Mouse (Mus musculus) kidney, postnatal 10 days (tissue): ENCODE results near the gene Susd3.

ENCODE experiments used
- DNase-seq: peaks from one replicate; pipeline ENCODE4 v3.0.0; 2021; ENCODE audit warnings: mixed read lengths

Gene Susd3

DNA sequence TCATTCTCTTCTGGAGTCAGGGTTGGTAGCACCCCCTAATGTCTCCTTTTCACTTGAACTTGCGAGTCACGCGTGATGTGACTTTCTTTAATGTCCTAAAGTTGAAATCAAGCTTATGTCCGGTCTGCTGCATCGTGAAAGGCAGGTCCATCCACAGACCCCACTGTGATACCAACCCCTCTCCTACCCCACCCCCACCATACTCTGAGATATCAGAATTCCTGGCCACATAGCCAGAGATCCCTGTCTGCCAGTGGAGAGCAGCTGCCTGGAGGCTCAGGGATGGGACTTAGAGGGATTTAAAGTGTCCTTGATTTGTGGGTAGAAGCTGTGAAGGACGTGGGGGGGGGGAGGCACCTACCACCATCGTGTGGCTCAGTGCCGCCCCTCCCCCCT lies at the start of gene Susd3:
Gene Susd3, minus strand, starts transcription at position 240 of the 396 bp plus-strand sequence.
- DNase-seq: no peak

DNA sequence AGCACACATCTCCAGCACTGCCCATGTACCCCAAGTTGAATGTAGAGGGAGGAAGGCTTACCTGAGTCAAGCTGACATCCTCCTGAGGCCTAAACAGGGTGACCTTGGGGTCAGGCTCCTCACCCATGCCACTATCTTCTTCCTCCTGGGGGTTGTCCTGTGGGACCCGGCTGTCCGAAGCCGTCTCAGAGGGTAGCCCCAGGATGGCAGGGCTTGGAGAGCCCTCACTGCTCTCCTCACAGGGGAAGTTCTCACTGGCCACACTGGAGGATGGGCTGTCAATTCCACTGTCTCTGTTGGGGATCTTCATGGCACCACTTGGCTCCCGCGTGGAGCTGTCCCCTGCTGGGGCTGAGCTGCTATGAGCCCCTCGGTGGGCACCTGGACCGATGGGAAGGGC lies 47.8 kb upstream of the Susd3 start:
- no peak for DNase-seq

DNA sequence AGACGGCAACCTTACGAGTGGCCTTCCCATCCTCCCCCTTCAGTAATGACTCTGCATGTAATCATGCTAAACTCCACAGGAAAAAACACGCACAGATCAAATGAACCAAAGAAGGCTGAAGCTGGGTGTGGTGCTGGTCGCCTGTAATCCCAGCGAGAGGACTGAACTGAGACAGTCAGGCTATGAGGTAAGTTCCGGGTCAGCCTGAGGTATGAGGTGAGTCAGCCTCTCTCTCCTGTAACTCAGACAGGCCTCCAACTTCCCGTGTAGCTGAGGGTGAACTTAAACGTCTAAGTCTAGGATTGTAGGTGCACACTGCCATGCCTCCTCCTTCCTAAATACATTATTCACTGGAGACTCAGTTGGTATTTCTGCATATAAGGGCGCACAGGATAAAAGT lies 45.6 kb upstream of the Susd3 start:
- DNase-seq: no peak

DNA sequence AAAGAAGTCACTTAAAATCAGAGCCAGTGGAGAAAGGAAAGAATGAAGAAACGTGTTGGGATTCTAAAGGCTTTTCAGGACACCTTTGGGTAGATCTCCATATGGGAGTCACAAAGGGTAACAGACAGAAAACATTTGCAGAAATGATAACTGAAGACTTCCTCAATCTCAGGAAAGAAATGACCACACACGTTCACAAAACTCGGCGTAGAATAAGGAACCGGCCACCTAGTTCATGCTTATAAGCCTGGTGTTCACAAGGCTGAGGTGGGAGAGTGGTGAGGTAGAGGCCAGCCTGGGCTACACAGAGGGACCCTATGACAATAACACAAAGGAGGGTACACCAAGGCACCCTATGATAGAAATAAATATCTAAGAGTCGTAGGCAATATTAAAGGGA lies 43.4 kb upstream of the Susd3 start:
- DNase-seq: no peak

DNA sequence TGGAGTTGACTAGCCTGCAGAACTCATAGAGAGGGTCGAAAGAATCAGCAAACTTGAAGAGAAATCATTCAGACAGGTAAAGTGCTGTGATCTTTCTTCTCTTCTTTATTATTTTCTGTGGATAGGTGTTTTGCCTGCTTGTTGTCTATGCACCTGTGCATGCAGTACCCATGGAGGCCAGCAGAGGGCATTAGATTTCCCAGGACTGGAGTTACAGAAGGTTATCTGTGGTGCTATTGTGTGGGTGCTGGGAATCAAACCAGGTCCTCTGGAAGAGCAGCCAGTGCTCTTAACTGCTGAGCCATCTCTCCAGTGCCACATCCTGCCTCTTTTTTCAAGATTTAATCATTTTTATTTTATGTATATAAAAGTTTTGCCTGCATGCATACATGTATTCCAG lies 42.9 kb upstream of the Susd3 start:
- peak; percentile 39 for DNase-seq

DNA sequence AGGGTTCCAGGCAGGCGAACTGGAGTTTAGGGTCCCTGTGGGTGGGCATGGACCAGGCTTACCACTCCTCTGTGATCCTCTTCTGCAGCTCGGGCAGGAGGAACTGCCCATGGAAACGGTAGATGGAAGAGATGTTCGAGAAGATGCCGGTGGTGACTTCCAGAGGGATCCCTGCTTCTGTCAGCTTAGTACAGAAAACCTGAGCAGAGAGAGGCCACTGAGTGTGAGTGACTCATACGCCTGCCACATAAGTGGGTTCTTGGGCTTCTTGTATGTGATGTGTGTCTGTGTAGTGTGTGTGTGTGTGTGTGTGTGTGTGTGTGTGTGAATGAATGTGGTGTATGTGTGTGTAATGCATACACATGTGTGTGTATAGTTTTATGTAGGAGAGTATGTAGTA lies 38.7 kb upstream of the Susd3 start:
- DNase-seq: no peak

DNA sequence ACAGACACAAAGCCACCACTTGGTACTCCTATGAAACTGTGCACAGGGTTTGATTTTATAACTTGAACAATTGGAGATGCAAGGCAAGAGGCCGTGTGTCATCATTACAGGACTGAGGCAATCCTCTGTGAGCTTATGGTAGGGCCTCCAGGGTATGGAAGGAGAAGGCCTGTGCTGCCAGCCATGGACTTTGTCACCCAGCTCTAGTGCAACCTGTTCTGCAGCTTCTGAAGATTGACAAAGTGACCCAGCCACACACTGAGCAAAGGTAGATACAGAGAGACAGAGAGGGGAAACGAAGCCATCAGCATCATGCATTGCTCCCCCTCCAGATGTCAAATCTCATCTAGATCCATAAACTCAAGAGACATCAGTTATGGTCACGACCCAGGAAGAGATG lies 38.2 kb upstream of the Susd3 start:
- no peak for DNase-seq

DNA sequence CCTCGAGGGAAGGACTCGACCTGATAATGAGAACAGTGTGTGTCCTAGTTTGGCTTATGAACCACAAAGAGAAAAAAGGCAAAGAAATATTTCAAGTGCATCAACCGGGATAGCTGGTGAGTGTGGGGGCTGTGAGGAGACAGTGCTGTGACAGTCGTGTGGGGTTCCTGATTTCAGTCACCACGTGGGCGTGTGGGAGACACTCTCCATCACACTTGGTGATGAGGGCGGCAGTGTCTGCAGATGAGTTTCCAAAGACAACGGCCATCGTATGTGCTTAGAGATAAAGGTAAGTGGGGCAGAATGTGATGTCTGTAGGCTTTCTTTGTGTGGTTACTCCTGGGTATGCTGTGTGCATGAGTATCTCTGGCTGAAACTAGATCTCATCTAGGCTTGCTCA lies 35.2 kb upstream of the Susd3 start:
- no peak for DNase-seq

DNA sequence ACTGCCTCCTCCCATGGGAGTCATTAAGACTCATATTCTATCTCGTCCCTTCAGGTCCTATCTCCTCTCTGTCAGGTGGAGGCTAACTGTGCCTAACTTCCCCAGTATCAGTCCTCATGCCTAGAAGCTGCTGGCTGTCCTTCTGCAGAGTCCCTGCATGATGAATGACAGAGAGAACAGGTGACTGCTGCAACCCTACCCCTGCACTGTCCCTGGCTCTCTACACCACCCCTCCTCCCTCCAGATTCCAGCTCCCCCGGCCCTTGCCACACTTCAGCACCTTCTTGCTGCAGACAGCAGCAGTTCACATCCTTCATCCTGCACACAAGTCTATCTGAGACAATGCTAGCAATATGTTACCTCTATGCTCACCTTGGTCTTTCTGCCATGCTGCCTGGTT lies 33.7 kb upstream of the Susd3 start:
- no peak for DNase-seq

DNA sequence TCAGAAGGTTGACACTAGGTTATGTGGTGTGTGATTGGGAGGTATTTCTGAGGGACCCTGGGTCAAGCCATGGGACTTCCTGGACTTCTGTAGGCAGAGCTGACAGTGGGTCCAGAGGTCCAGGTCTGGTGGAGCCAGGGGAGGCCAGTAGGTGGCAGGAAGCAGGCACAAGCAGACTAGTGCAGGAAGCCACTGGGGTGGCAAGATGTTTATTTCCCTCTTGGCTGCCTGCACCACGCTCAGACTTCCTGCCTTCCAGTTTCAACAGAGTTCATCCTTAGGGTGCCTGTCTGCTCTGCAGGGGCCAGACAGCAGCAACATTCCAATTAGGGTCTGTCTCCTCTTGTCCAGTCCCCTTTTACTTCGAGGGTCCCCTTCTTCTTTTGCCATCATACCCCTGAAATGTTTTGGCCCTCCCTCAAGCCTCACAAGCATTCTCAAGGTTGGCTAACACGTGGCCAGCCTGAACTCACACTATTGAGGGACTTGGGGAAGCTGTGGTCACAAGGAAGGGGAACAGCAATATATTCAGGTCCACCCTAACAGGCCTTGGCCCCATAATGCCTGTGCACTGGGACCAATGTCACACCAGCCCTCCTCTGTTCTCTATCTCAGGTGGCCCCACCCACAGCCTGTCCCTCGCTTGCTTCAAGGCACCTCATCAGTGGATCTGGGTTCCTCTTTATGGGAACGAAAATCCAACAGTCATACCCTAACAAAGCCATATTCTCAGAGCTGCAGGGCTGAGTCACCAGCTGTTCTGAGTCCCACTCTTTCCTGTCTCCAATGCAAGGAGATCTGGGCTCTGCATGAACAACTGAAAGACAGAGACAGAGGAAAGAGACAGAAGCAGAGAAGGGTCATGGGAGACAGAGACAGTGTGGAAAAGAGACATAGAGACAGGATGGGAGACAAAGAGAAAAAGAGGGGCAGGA lies 23.6 kb upstream of the Susd3 start:
- peak; percentile 46 for DNase-seq

DNA sequence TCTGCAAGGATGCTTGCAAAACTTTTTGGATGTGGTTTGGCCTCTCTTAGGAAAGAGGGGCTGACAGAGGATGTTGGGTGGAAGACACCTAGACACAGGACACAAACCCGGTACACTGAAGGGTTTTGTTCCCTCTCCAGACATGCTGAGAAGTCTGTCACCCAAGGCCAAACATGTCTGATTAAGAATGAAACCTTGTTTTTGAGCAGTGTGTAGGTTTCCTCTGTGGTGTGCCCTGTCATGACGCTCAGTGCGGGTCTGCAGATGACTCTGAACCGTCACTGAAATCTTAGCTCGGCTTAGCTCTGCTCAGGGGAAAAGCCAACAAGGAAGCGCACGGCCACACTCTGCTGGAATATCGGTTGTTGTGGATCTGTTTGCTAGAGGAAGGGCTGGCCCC lies 22.0 kb upstream of the Susd3 start:
- no peak for DNase-seq

DNA sequence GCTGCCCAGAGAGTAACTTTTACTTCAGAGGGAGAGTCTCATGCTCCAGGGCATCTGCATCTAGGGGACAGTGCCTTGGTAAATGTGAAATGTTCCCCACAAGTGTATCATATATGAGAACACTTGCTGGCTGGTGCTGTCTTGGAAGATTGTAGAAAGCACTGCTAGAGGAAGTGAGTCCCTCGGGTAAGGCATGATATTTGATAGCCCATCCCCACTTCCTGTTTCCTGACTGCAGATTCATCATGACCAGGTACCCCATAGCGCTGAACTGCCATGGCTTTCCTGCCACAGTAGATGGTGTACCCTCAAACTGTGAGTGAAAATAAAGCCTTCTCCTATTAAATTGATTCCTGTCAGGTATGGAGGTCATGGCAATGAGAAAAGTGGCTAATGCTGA lies 19.1 kb upstream of the Susd3 start:
- DNase-seq: no peak

DNA sequence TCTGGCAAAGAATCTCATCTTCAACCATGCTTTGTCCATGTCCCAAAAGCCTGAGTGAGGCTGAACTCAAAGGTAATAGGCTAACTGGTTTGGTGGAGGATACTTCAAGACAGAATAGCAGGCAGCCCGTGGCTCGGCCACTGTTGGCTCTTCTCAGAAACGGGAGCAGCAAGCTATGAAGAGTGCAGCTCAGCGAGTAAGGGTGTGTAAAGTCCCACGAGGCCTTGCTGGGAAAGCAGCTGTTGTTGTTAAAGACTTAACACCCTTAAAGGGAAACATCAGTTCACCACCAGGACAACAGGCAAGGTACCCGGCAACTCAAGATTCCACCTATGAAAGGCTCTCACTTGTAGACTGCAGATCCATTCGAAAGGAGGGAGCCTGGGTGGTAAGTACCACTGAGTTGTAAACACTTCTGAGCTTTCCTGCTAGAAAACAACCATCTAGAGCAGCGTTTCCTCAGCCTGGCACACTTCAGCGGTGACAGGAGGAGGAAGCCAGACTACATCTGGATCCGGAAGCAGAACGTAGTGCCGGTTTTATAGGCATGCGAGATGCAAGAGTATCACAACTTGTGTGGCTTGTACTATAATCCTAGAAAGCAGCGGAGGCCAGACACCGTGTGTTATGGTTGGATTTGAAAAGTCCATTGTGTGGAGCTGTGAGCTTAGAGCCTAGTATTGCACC lies 11.7 kb upstream of the Susd3 start:
- DNase-seq: no peak

DNA sequence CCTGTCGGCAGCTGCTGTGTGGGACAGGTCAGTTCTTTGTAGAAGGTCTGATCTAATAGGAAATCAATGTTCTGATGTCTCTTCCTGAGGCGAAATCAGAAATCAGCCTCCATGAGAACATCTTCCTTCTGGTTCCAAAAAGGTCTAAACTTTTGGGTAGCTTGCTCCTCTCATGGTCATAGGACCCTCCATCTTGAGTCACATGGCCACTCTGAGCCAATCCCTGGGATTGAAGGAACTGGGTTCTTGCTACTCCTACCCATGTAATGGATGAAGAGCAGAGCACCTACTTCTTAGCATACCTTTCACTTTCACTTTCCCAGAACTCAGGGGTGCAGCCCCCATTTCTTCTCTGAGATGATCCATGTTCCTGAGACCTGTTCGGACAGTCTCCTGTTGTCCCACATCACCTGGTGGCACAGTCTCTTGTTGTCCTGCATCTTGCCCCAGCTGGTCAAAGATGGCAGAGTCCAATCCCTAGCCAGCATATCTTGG lies 9.4 kb upstream of the Susd3 start:
- DNase-seq: no peak

DNA sequence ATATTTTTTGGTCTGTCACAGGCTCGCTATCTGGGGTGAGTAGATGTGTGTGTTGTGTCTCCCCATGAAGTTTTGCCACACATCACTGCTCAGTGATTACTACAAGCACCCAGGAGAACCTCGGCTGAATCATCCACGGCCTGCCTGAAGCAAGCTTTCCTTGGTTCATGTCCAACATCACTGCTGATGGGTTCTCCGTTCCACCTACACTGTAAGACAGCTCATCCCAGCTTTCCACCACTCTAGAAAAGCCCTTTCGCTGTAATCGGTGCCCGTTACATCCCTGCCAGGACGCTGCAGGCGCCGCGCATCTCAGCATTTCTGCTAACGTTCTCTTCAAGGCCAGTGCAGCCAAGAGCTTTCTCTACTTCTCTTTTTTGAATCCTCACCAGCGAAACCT lies 4.2 kb upstream of the Susd3 start:
- DNase-seq: no peak

DNA sequence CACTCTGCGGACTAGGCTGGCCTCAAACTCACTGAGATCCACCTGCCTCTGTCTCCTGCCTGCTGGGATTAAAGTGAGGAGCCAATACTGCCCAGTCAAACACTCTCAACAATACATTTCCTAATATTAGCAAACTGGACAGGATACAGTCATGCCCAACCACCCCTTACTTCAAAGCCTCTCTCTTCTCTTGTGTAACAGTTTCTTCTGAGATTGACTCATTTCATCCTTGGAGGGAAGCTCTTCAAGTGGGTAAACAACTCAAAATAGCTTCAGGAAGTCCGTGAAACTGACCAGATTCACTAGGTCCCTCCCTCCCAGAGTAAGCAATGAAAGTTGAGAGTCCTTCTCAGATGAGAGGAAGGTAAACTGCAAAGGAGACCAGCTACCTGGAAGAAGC lies 3.6 kb upstream of the Susd3 start:
- no peak for DNase-seq

DNA sequence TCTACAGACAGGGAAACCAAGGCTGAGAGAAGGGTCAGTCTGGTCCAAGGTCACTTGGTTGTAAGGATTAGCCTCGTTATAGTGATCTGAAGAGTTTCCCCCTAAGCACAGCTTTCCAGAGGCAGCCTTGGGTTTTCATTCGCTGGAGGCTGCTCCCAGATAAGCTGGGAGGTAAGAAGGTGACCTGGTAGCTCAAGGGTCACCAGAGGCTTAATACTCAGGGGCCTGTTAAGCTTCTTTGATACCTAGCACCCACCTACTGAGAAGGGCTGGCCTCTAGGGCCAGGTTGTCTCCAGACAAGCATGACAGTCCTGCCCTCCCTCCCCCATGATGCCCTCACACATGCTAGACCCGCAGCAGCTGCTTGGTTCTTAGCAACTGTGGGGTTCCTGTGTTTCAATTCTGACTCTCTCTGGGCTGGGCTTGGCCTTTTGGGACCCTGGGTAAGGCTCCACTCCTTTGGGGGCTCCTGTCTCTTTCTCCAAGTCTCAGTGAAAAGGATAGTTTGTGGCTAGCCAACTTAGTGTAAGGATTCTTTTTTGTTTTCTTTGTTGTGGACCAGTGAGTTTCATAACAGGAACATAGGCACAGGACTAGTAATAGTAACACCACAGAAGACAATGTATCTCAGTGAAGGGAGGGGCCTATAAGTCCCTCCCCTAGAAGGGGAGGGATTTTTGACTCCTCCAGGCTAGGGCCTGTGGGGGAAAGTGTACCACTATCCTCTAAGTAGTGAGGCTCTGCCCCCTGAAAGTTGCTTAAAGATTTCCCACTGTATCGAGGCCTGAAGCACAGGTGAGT lies 2.4 kb upstream of the Susd3 start:
- no peak for DNase-seq

DNA sequence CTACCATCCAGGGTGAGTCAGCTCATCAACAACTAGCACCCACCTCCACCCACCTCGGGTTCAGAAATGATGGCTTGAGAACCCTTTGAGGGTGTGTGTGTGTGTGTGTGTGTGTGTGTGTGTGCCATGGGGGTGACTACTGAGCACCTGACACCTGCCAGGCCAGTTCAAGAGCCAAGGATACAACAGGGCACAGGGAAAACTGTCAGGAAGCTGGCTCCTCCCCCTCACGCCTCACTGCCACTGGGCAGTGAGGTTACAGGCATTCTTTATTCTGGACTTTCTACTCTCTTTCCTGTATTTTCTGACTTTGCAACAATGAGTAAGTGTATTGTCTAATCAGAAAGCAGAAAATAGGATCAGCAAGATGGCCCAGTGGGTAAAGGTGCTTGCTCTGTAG lies 1.1 kb upstream of the Susd3 start:
- DNase-seq: peak; percentile 80

DNA sequence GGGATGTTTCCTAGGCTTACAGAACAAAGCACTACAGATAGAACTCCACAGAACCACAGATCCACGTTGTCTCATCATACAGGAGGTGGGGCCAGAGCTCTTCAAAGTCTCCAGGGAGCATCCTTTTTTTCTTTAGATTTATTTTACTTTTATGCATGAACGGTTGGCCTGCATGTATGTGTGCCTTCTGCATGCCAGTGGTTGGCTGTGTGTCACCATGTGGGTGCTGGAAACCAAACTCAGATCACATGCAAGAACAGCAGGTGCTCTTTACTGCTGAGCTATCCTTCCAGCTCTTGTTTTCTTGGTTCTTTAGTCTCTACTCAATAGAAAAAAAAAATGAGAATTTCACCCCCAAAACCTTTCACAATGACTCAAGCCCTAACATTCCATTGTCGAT lies 417 bp upstream of the Susd3 start:
- no peak for DNase-seq

DNA sequence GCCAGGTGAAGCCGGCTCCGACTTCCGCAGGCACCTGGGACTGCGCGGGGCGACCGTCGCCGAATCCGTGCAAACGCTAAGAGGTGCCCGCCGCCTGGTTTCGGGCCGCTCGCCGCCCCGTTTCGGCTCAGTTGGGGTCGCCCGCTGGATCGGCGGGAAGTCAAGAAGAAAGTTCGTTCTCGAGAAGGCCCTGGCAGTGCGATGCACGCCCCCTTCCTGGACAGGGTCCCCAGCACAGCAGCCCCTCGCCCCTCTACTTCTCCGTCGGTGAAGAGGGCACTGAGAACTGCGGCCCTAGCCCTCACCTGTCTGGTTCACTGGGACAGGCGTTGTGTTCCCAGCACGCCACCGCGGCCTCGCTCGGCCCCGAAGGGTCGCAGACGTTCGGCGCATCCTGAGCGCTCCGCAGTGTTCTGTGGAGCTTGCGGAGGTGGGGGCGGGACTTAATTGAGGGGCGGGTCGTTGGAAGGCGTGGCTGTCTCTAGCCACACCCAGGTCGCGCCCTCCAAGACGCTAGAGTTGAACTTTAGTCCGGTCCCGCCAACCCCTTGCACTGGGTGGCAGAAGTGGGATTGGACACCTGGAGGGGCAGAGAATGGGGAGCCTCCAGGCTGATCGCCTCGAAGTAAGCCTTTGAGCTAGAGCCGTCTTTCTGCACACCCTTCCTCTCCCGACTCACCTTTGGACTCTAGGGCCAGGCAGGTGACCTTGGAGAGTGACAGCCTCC lies 603 bp downstream of the Susd3 start:
- DNase-seq: peak; percentile 76

DNA sequence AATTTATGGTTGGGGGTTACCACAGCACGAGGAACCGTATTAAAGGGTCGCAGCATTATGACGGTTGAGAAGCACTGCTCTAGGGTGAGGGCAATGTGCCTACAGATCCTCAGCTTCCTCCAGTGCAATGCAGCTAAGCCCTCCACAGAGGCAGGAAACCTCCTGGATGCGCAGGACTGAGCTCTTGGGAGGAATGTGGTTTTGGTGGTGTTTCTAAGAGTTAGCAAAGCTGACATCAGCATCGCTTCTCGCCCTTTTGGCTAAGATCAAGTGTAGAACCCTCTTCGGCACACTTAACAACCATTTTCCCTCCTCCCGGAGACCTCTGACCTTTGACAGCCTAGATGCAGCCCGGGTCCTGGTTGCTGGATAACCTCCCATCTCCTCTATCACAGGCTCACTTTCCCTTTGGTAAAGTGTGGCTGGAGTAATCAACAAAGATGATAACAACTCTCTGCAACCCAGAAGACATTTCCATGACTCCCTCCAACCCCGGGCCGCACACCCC lies 1.2 kb downstream of the Susd3 start:
- DNase-seq: no peak

DNA sequence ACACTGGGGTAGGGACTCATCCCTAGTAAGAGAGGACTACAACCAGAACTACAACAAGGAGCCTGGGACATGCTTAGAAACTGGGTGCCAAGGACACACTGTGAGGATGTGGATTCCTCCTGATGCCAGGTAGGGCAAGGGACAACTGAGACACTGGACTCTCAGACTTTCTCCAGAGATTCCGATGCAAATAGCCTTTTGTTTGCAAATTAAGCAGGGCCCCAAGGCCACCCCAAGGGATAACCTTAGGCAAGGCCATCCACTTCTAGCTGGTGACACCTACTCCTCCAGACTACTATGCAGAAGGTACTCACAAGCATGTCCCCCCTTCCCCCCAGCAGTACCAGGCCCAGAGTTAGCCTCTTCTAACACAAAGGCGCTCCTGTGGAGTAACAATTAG lies 1.9 kb downstream of the Susd3 start:
- no peak for DNase-seq
